Mouse (Mus musculus) frontal cortex, adult (tissue): ENCODE measurements at regions not wholly inside any gene's neighbourhood (a gene's known extent, or its start where the extent isn't known, plus 50 kb on each side); places are given as distances from the start of the nearest gene placed in this dataset.

Experiments
- ATAC-seq: cut with Nextera tagmentation; 2 replicates; pipeline ENCODE4 v1.9.2; 2017; ENCODE audit warnings: mild to moderate bottlenecking, moderate library complexity, mixed read lengths; ENCODE audit not compliant: low TSS enrichment

GRCm38 (mm10) chr1:64361959-64362638 lies 170.3 kb upstream of the Creb1 start:
- ATAC-seq = no peak

GRCm38 (mm10) chr1:64343268-64343667 lies 189.2 kb upstream of the Creb1 start:
- ATAC-seq = no peak

GRCm38 (mm10) chr1:64341596-64341995 lies 190.8 kb upstream of the Creb1 start:
- peak; percentile 76 for ATAC-seq

- ATAC-seq = no peak
Measured at GRCm38 (mm10) chr1:64338575-64338961, 193.9 kb upstream of the Creb1 start.

- ATAC-seq = no peak
Measured at GRCm38 (mm10) chr1:64337619-64338574, 194.5 kb upstream of the Creb1 start.

GRCm38 (mm10) chr1:64331566-64331965 lies 200.9 kb upstream of the Creb1 start:
- no peak for ATAC-seq

GRCm38 (mm10) chr1:64330721-64331120 lies 201.7 kb upstream of the Creb1 start:
- no peak for ATAC-seq

GRCm38 (mm10) chr1:64322197-64322596 lies 200.1 kb upstream of the Klf7 start:
- no peak for ATAC-seq

- no peak for ATAC-seq
Measured at GRCm38 (mm10) chr1:64319155-64319582, 197.1 kb upstream of the Klf7 start.

GRCm38 (mm10) chr1:64318440-64319154 lies 196.5 kb upstream of the Klf7 start:
- 0 out of 2 replicates have a peak, but pooled peaks have one; percentile 31 for ATAC-seq

- ATAC-seq = no peak
Measured at GRCm38 (mm10) chr1:64317032-64317636, 195.1 kb upstream of the Klf7 start.

GRCm38 (mm10) chr1:64311371-64311770 lies 189.3 kb upstream of the Klf7 start:
- no peak for ATAC-seq

GRCm38 (mm10) chr1:64308560-64308959 lies 186.5 kb upstream of the Klf7 start:
- ATAC-seq = no peak

GRCm38 (mm10) chr1:64308088-64308487 lies 186.0 kb upstream of the Klf7 start:
- no peak for ATAC-seq

GRCm38 (mm10) chr1:64305427-64306213 lies 183.5 kb upstream of the Klf7 start:
- ATAC-seq = peak; percentile 91

GRCm38 (mm10) chr1:64302833-64303358 lies 180.8 kb upstream of the Klf7 start:
- ATAC-seq = peak; percentile 89

GRCm38 (mm10) chr1:64301530-64302061 lies 179.5 kb upstream of the Klf7 start:
- ATAC-seq = no peak

- ATAC-seq = no peak
Measured at GRCm38 (mm10) chr1:64300951-64301529, 179.0 kb upstream of the Klf7 start.

GRCm38 (mm10) chr1:64298950-64299349 lies 176.9 kb upstream of the Klf7 start:
- no peak for ATAC-seq

GRCm38 (mm10) chr1:64298188-64298587 lies 176.1 kb upstream of the Klf7 start:
- no peak for ATAC-seq
